Mouse (Mus musculus) adrenal gland (tissue): Measurements from ENCODE around the gene Aaas.

Experiments
- intact Hi-C: fragments of 180-260 bp; cut with DNase I; formaldehyde crosslinking; loops from one replicate; pipeline ENCODE4 v1.15.1; 2025

Gene Aaas

DNA sequence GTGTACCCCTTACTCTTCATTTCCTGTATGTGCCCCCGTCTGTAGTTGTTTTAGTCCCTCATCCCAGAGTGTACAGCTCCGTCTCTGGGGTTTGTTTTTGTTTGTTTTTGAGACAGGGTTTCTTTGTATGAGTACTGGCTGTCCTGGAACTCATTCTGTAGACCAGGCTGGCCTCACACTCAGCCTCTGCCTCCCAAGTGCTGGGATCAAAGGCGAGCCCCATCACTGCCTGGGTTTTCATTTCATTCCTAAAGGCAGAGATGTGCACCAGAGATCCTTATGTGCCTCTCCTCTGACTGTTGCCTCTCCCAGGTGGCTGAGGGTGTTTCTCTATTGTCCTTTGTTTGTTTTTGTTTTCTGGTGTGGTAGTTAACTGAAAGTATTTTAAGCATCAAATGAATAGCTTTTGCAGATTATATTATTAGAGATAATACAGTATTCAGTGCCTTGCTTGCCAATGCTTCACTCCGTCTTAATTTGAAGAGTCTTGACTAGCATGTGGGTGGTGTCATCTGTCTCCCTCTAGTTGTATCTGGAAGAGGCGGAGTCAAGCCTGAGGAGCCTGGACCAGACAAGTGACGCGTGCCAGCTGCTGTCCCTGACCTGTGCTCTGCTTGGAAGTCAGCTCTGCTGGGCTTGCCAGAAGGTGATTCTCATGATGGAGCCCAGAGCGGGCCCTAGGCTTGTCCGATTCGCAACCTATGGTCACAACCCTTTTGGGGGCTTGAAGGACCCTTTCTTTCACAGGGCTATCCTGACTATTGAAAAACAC, 40.3 kb downstream of the Aaas start:
- intact Hi-C loops, result no loop called here

DNA sequence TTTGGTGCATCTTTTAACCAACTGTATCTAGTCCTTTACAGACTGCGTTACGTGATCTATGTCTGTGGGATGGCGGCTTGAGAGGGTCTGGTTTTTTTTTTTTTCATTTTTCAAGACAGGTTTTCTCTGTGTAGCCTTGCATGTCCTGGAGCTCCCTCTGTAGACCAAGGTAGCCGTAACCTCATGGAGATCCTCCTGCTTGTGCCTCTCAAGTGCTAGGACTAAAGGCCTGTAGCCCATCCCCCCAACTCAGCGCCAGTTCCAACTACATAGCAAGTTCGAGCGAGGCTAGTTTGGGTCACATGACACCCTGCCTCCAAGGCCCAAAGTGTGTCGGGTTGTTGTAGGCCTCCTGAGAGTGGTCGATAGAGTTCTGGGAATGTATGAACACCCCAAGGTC, 41.9 kb downstream of the Aaas start:
- intact Hi-C loops, result no loop called here

- intact Hi-C loops, result no loop called here
These were observed 48.0 kb downstream of the Aaas start for GRCm38 (mm10) chr15:102302542-102302941.

DNA sequence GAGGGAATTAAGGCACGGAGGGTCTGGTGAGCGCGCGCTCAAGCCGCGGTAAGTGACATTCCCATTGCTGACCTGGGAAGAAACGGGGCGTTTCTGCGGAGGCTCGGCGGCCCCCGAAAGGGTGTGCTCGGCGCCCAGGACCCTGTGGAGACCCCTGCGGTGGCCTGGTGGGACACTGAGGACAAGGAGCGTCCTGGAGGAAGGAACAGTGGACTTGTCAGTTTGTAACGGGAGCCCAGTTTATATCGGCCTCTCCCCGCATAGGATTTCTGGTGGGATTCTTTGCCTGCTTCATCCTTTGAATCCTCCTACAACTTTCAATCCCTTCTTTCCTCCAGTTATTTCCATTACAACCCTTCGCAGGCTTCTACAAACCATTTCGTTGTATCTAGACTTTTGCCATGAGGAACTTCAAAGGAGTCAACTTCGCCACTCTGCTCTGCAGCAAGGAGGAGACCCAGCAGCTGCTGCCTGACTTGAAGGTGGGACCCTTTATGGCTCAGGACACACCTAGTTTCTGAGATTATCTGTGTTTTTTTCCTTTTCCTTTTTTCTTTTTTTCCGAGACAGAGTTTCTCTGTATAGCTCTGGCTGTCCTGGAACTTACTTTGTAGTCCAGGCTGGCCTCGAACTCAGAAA, 54.1 kb downstream of the Aaas start:
- intact Hi-C loops, result no loop called here

DNA sequence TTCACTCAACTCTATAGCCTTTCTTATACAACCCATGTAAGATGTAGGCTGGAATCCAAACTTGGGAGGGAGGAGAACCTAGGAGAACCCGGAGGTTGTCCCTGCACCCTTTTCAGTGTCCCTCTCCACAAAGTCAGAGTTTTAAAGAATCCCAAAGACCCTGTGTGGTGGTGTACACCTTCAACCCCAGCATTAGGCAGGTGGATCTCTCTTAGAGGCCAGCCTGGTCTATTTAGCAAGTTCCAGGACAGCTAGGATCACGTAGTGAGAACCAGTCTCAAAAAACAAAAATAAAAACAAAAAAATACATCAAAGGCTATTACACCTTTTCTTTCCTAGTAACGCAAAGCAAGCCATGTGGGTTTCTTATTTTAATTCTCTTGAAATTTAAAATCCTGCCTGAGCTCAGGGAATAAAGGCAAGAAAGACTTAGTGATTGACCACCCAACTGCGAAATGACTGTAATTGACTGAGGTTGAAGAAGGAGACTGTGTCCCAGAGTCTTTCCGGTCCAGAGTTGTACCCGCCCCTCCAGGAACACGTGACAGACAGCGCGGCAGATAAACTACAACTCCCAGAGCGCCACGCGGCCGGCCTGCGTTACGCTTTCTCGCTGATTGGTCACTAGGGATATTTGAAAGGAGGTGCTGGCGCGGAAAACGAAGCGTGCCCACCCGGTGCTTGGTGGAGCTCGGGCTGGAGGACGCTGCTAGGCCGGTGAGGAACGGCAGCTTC, 54.8 kb downstream of the Aaas start, which contains the start of gene Espl1:
TSS of gene Espl1 (plus strand) at position 634 of the 735 bp plus-strand sequence.
- intact Hi-C loops, result no loop called here
